ENCODE assay signal across 8 mouse cellular contexts in the genomic region with DNA sequence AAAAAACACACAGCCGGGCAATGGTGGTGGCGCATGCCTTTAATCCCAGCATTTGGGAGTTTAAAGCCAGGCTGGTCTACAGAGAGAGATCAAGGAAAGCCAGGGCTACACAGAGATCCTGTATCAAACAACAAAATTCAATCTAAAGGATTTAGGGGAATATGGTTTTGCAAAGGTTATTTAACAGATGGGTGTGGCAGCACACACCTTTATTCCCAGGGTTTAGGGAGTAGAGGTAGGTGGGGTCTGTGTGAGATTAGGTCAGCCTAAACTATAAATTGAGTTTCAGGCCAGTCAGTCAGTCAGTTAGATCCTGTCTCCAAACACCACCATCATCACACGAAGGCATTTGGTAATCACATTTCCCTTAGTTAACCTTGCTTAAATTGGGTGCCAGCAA. TPM values are rescaled to one million over a fixed set of nuclear protein-coding genes. Genes with fewer than 3 reads are reported as not detected.
A peak's percentile ranks its signal among the peaks of the same experiment; 100 is the strongest.
DNase-seq lines count a peak whose midpoint lies in the region; ATAC-seq and TF ChIP-seq lines count a peak whose summit lies in the region.

Gene Pabpn1 (plus strand): TSS at position 301 of the 400 bp plus-strand sequence.

- peak within 1 kb of the TSS; percentile 36 for H3K9ac ChIP-seq in intestine, embryonic 14.5 days (ENCODE audit: low read length)

- no peak for DNase-seq in kidney, adult 2 months
- no peak for DNase-seq in kidney, postnatal 36 days
- DNase-seq in adrenal gland, postnatal 14 days, result no peak
- DNase-seq in gastrocnemius, postnatal 10 days, result no peak
- no peak for DNase-seq in intestine, embryonic 14.5 days (ENCODE audit: low spot score)
- DNase-seq in urinary bladder, postnatal 25 days (ENCODE audit: low spot score), result no peak
- DNase-seq in B cell, adult 2 months, result no peak

- no peak for TF ChIP-seq CTCF in kidney, adult 2 months (conservative IDR thresholded peaks at IDR 0.05; ENCODE audit: insufficient read depth, insufficient read length, low read depth, low read length)

- H3K9me3 ChIP-seq in intestine, embryonic 14.5 days (ENCODE audit: control insufficient read depth, low read length), result no peaks in the 10 kb centered on the region

- ATAC-seq in intestine, embryonic 14.5 days (replicated peaks; ENCODE audit: low FRiP score, low TSS enrichment, low read depth), result no peak
- ATAC-seq in megakaryocyte progenitor cell, adult 5-6 weeks (replicated peaks; ENCODE audit: poor library complexity), result no peak

- peak within 1 kb of the TSS; percentile 27 for H3K27ac ChIP-seq in kidney, adult 2 months (ENCODE audit: insufficient read depth, low read depth, low read length)
- H3K27ac ChIP-seq in intestine, embryonic 14.5 days (ENCODE audit: low read depth), result peak within 1 kb of the TSS; percentile 69

- no peaks in the 10 kb centered on the region for H3K27me3 ChIP-seq in kidney, adult 2 months (replicated peaks; ENCODE audit: control insufficient read depth, insufficient read depth, low read length)
- H3K27me3 ChIP-seq in intestine, embryonic 14.5 days (replicated peaks; ENCODE audit: control insufficient read depth, insufficient read depth, low read length), result no peaks in the 10 kb centered on the region

- no peak for TF ChIP-seq POLR2A in kidney, adult 2 months (IDR thresholded peaks at IDR 0.05; ENCODE audit: low read depth, low read length)

- H3K36me3 ChIP-seq in kidney, adult 2 months (ENCODE audit: control insufficient read depth, insufficient read depth, low read length), result peaks cover 8% of the 10 kb centered on the region; the same call in 1 of the 2 replicates
- peaks cover 23% of the 10 kb centered on the region for H3K36me3 ChIP-seq in intestine, embryonic 14.5 days (ENCODE audit: control insufficient read depth, insufficient read depth, low read length)

- 94% methylated on average over 3 of the region's 3 CpGs for WGBS in kidney, adult 2 months
- 94% methylated on average over 3 of the region's 3 CpGs for WGBS in intestine, embryonic 14.5 days

- peaks cover 7% of the 10 kb centered on the region; the same call in 1 of the 2 replicates for H3K4me1 ChIP-seq in kidney, adult 2 months (ENCODE audit: control insufficient read depth, insufficient read depth, low read length)
- peaks cover 7% of the 10 kb centered on the region for H3K4me1 ChIP-seq in intestine, embryonic 14.5 days (replicated peaks; ENCODE audit: control insufficient read depth, insufficient read depth, low read length)

- H3K4me2 ChIP-seq in intestine, embryonic 14.5 days (ENCODE audit: low read length), result peak within 1 kb of the TSS; percentile 57

- no peak within 1 kb of the TSS for H3K4me3 ChIP-seq in kidney, adult 2 months (ENCODE audit: insufficient read depth, low read depth, low read length)
- peak within 1 kb of the TSS; percentile 65 for H3K4me3 ChIP-seq in intestine, embryonic 14.5 days (ENCODE audit: low read depth, low read length)

RNA-seq across cellular contexts. Expression of gene Pabpn1, which starts in this region (rescaled TPM):
- 111 and 114 TPM in 2 replicates for polyA plus RNA-seq in kidney, adult 2 months (2012; rRNA removed)
- total RNA-seq in adrenal gland, postnatal 14 days (2021), result 154 and 191 TPM in 2 replicates
- 10 to 100 TPM; 80.2 to 99.9 TPM for total RNA-seq in gastrocnemius, postnatal 10 days (2021)
- polyA plus RNA-seq in intestine, embryonic 14.5 days (2014; fragmentation: Nextera tagmentation; extraction: Ambion mirVana), result 134 and 148 TPM in 2 replicates
- 103 and 113 TPM in 2 replicates for total RNA-seq in megakaryocyte progenitor cell, adult 5-6 weeks (2015)
- 320 and 416 TPM in 2 replicates for total RNA-seq in megakaryocyte progenitor cell, adult 5-6 weeks (2017)
